Mouse (Mus musculus) erythroblast, adult 5-6 weeks (primary cell): ENCODE results near the gene Gm16253. TPM values are rescaled to one million over a fixed set of nuclear protein-coding genes. Genes with fewer than 3 reads are reported as not detected.

Source experiments
- ATAC-seq: replicated peaks from 2 replicates; pipeline ENCODE4 v1.8.0; 2016; ENCODE audit warnings: moderate number of reproducible peaks, mild to moderate bottlenecking, moderate TSS enrichment, inconsistent platforms; ENCODE audit not compliant: poor library complexity, low FRiP score, severe bottlenecking
- total RNA-seq, 2 experiments: library from RNA; stranded (forward) in 1 of 2; stranded (reverse) in 1 of 2; fragments of 150-400 nt in 1 of 2; fragments of 200-764, 138-1000 nt in 1 of 2; gene quantifications; 2 replicates each; pipeline versions ENCODE4 v1.2.3 to v1.2.4; 2015 to 2017; ENCODE audit warnings: low replicate concordance in 2 of 2

Gene Gm16253
- total RNA-seq, 2 experiments from 2014 or later: not detected

DNA sequence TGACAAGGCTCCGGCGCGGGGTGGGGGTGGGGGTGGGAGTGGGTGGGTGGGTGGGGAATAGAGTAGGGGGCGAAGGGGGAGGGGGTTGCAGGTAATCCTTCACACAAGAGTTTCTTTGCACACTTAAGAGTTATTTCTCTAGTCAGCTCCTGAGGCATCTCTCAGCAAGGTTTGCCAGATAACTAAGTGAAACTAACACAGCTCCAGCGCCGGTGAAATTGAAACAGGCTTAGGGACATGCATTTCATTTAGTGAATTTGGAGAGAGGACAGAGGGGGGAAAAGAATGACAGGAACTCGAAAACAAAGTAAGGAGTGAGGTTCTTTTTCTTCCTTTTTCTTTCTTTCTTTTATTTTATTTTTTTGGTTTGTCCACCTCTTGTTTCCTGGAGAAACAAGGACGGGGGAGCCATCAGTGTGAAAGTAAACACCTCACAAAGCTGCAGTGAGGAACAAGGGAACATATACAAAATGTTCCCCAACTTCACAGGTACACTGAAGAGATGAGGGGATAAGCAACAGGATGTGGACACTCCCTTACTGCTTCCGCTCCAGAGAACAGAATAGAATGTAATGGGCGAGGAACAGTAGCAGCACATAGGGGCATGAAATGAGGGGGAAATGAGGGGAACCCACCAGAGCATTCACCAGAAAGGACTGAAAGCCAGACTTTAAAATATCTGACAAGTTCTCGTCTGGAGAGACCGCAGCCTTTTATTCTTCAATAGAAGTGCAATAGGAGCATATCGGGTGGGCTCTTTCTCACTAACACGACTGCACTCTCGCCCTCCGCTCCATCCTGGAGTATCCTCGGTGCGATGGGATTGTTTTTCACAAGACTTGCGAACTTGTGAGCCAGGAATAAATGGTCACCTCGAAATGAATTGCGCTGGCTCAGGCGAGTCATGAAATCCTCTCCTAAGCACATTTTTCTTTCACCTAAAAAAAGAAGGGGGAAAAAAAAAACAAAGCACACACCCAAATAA is 19.8 kb upstream of the Gm16253 start:
- ATAC-seq: peak; percentile 12; the same call in 1 of the 2 replicates

DNA sequence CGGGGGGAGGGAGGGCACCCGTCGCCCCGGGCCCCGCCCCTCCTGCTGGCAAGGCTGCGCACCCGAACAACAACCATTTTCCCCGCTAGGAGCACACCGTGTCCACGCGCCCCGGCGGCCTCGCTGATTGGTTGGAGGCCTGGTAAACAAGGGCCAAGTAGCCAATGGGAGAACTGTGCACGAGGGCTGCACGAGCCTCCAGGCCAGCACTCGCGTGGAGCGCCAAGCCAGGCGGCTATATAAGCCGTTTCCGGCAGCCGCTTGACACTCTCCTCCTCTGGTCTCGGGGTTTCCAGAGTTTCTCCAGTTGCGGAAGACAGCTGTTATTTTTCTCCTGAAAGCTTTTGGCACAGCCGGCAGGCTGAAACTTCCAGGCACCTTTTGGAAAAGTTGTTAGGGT is 19.1 kb upstream of the Gm16253 start, which contains the start of gene Txnip:
Gene Txnip (plus strand): TSS at position 264 of the 400 bp plus-strand sequence.
- ATAC-seq: peak; percentile 87

GRCm38 (mm10) chr3:96558159-96558558 is 18.6 kb upstream of the Gm16253 start:
- ATAC-seq: peak; percentile 33

DNA sequence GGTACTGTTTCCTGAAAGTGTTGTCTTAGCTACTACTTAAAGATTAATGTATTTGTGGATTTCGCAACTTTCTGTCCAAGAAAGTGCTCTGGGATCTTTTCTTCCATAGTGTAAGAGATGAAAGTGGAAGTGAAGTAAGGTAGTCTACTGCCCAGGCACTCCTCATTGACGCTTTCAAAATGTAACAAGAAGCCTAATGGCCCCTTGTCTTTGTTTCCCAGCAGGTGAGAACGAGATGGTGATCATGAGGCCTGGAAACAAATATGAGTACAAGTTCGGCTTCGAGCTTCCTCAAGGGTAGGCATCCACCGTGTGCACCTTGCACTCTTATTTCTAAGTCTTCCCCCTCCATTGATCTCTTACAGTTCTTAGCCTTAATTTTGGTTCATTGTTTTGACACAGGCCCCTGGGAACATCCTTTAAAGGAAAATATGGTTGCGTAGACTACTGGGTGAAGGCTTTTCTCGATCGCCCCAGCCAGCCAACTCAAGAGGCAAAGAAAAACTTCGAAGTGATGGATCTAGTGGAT is 18.1 kb upstream of the Gm16253 start:
- no peak for ATAC-seq

GRCm38 (mm10) chr3:96559398-96559910 is 17.3 kb upstream of the Gm16253 start:
- 0 out of 2 replicates have a peak, but pooled peaks have one; percentile 14 for ATAC-seq

DNA sequence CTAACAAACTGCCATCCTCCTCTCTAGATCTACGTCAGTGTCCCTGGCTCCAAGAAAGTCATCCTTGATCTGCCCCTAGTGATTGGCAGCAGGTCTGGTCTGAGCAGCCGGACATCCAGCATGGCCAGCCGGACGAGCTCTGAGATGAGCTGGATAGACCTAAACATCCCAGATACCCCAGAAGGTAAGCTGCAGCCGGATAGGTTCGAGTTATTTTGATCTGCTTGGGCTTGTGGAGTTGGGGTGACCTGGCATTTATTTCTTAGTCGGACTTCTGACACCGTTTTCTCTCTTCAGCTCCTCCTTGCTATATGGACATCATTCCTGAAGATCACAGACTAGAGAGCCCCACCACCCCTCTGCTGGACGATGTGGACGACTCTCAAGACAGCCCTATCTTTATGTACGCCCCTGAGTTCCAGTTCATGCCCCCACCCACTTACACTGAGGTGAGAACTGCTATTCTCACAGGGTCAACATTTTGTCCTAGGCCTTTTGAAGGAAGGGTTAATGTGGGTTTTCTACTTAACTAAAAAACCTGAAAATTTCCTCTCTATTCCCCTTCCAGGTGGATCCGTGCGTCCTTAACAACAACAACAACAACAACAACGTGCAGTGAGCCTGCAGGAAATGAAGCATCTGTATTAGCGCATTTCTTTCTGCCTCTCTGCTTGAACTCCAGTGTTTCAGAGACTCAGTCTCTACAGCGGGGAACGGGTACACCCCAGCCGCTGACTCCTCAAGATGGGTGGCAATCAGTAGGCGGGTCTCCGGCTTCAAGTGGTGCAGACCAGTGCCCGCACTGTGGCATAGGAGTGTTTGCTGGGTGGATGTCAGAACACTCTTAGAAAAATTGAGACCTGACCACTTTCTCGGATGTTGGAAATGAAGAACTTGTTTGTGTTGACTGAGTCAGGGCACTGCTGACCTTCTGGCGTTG is 16.6 kb upstream of the Gm16253 start:
- peak; percentile 32 for ATAC-seq

- no peak for ATAC-seq
These were observed 15.7 kb upstream of the Gm16253 start for GRCm38 (mm10) chr3:96560881-96561668.

- ATAC-seq: no peak
These were observed 14.7 kb upstream of the Gm16253 start for GRCm38 (mm10) chr3:96561946-96562681.

- ATAC-seq: no peak
These were observed 13.5 kb upstream of the Gm16253 start for GRCm38 (mm10) chr3:96563267-96563666.

- no peak for ATAC-seq
These were observed 12.7 kb upstream of the Gm16253 start for GRCm38 (mm10) chr3:96563911-96564632.

GRCm38 (mm10) chr3:96564633-96565032 is 12.2 kb upstream of the Gm16253 start:
- ATAC-seq: no peak

GRCm38 (mm10) chr3:96565105-96565504 is 11.7 kb upstream of the Gm16253 start:
- ATAC-seq: no peak

DNA sequence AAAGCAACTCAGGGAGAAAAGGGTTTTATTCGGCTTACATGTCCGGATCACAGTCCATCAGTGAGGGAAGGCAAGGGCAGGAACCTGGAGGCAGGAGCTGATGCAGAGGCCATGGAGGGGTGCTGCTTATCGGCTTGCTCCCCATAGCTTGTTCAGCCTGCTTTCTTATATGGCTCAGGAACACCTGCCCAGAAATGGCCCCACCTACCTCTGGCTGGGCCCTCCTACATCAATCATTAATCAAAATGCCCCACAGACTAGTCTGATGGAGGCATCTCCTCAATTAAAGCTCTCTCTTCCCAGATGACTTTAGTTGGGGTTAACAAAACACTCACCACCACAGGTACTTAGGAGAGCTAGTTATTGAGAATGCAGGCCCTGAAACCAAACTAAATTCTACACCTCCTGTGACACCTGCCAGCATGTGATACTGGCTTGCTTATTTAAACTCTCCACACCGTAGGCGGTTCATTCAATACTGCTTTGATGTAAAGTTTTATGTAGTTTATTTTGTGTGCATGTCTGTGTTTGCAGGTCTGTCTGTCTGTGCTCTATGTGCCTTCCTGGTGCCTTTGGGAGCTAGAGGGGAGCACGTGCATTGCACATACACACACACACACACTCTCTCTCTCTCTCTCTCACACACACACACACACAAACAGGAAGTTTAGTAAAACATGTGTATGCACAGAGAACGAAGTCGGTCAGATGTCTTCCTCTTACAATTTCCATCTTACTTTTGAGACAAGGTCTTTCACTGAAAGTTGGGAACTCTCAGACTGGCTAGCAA is 9.9 kb upstream of the Gm16253 start:
- no peak for ATAC-seq

DNA sequence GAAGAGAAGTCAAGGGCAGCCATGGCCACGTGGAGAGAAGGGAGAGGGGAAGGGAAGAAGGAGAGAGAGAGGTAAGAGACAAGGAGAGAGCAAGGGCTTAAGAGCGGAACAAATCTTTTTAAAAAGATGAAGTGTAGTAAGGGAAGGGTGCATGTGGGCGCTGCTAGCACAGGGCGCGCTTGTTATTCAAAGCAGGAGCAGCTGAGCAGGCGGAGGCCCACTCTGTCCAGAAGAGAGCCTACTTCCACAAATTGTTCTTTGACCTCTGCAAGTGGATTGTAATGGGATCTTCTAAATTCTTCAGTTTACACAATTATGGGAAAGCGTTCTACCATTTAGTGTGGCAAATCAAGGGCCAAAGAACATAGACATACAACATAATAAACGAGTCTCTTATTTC is 8.2 kb upstream of the Gm16253 start:
- no peak for ATAC-seq

GRCm38 (mm10) chr3:96569506-96569905 is 7.3 kb upstream of the Gm16253 start:
- ATAC-seq: no peak

DNA sequence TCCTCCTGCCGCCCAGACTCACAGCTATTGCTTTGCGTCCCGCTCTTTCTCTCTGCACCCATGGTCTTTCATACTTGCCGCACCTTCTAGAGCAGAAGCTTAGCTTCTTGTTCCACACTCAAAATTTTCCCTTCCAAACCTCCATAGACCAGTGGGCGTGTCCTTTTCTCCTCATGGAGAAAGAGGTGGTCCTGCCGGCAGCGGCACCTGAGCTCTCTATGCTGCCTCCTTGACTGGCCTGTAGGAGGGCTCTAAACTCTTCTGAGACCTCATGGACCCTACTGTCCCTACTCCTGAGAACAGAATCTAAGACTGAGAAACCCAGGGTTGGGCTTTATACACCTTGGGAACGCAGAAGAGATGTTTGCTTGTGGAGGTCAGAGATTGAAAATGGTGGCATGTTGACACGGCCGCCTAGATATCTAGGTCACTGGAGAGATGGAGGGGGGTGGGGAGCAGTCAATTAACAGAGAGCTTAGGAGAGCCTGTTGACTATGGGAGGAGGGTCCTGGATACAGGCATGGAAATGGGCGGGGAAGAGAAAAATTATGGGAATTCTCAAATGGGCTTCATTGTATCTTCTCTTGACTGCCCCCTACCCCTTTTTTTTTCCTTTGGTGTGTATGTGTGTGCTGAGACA is 6.7 kb upstream of the Gm16253 start:
- no peak for ATAC-seq
